Mouse (Mus musculus) midbrain, embryonic 12.5 days (tissue): ENCODE data around the gene Kmt2c. TPM values are rescaled to one million over a fixed set of nuclear protein-coding genes. Genes with fewer than 3 reads are reported as not detected.

Source experiments
- ATAC-seq: fragments of 200-750 bp; cut with Nextera tagmentation; 2 replicates; pipeline ENCODE4 v1.8.0; 2017; ENCODE audit warnings: low read depth, moderate TSS enrichment, moderate library complexity; ENCODE audit not compliant: low FRiP score
- H3K27ac ChIP-seq: fragments of 300-500 bp; sonication (generic); replicated peaks from 2 replicates; pipeline ENCODE4 v1.5.1; 2016; ENCODE audit warnings: mild to moderate bottlenecking
- H3K27me3 ChIP-seq: fragments of 300-500 bp; sonication (generic); 2 replicates; pipeline ENCODE4 v1.6.1; 2016; ENCODE audit warnings: mild to moderate bottlenecking
- H3K36me3 ChIP-seq: fragments of 300-500 bp; sonication (generic); 2 replicates; pipeline ENCODE4 v1.6.1; 2016
- H3K4me1 ChIP-seq: fragments of 300-500 bp; sonication (generic); 2 replicates; pipeline ENCODE4 v1.6.1; 2016
- H3K4me2 ChIP-seq: fragments of 300-500 bp; sonication (generic); replicated peaks from 2 replicates; pipeline ENCODE4 v1.6.1; 2016; ENCODE audit warnings: mild to moderate bottlenecking, moderate library complexity
- H3K4me3 ChIP-seq: fragments of 300-500 bp; sonication (generic); 2 replicates; pipeline ENCODE4 v1.5.1; 2016; ENCODE audit warnings: mild to moderate bottlenecking
- H3K9ac ChIP-seq: fragments of 300-500 bp; sonication (generic); replicated peaks from 2 replicates; pipeline ENCODE4 v1.6.1; 2016; ENCODE audit warnings: mild to moderate bottlenecking, moderate library complexity
- H3K9me3 ChIP-seq: fragments of 300-500 bp; sonication (generic); 2 replicates; pipeline ENCODE4 v1.6.1; 2016; ENCODE audit warnings: mild to moderate bottlenecking
- WGBS: fragments of 180-500 bp; shearing (Covaris S2); methylation state at CpG from one replicate; pipeline ENCODE4 v1.1.7; 2016; 5-methylcytosine and 5-hydroxymethylcytosine counted together
- polyA plus RNA-seq: library from polyadenylated mRNA; unstranded; fragments of >200 nt; fragmentation: Nextera tagmentation; extraction: Ambion mirVana; gene quantifications from 2 replicates; pipeline ENCODE4 v1.2.1, GENCODE M21; 2016

Gene Kmt2c
- polyA plus RNA-seq, 1 experiment from 2014 or later = 25.4 TPM

- peaks cover 63% of the 10 kb centered on the region for H3K36me3 ChIP-seq
- no peaks in the 10 kb centered on the region for H3K9me3 ChIP-seq
- H3K9ac ChIP-seq = no peak overlapping the region
- no peaks in the 10 kb centered on the region for H3K4me1 ChIP-seq
- no peaks in the 10 kb centered on the region for H3K27me3 ChIP-seq
- no peak for ATAC-seq
- WGBS = 90% methylated on average over 6 of the region's 6 CpGs
- no peak overlapping the region for H3K4me2 ChIP-seq
- H3K4me3 ChIP-seq = no peak overlapping the region
- no peak overlapping the region for H3K27ac ChIP-seq
Measured at GRCm38 (mm10) chr5:25313881-25314280, 184.7 kb downstream of the Kmt2c start.

- Histone ChIP-seq H3K4me1 (no peaks in the 10 kb centered on the region), H3K27ac (no peak overlapping the region), H3K27me3 (no peaks in the 10 kb centered on the region), H3K9ac (no peak overlapping the region), H3K36me3 (peaks cover 51% of the 10 kb centered on the region), H3K4me2 (no peak overlapping the region), H3K9me3 (no peaks in the 10 kb centered on the region), H3K4me3 (no peak overlapping the region)
- WGBS = 94% methylated on average over 2 of the region's 2 CpGs
- no peak for ATAC-seq
Measured at GRCm38 (mm10) chr5:25310226-25310625, 188.4 kb downstream of the Kmt2c start.

- H3K9me3 ChIP-seq = no peaks in the 10 kb centered on the region
- H3K4me3 ChIP-seq = no peak overlapping the region
- H3K27me3 ChIP-seq = no peaks in the 10 kb centered on the region
- no peak overlapping the region for H3K4me2 ChIP-seq
- 69% methylated on average over 3 of the region's 3 CpGs for WGBS
- H3K9ac ChIP-seq = no peak overlapping the region
- H3K4me1 ChIP-seq = no peaks in the 10 kb centered on the region; the same call in 1 of the 2 replicates
- H3K36me3 ChIP-seq = peaks cover 34% of the 10 kb centered on the region
- H3K27ac ChIP-seq = no peak overlapping the region
- ATAC-seq = peak; percentile 34; the same call in 1 of the 2 replicates
Measured at GRCm38 (mm10) chr5:25296830-25297229, 201.8 kb downstream of the Kmt2c start.

GRCm38 (mm10) chr5:25283988-25284387, 214.6 kb downstream of the Kmt2c start:
- peaks cover 79% of the 10 kb centered on the region for H3K36me3 ChIP-seq
- no peak overlapping the region for H3K4me2 ChIP-seq
- no peak overlapping the region for H3K9ac ChIP-seq
- H3K9me3 ChIP-seq = no peaks in the 10 kb centered on the region
- ATAC-seq = no peak
- no peak overlapping the region for H3K4me3 ChIP-seq
- no peaks in the 10 kb centered on the region for H3K4me1 ChIP-seq
- H3K27me3 ChIP-seq = no peaks in the 10 kb centered on the region
- H3K27ac ChIP-seq = no peak overlapping the region
- WGBS = 94% methylated on average over 13 of the region's 13 CpGs

- H3K27ac ChIP-seq = no peak overlapping the region
- H3K4me1 ChIP-seq = no peaks in the 10 kb centered on the region
- ATAC-seq = no peak
- no peaks in the 10 kb centered on the region for H3K27me3 ChIP-seq
- no peak overlapping the region for H3K4me2 ChIP-seq
- no peaks in the 10 kb centered on the region for H3K9me3 ChIP-seq
- no peak overlapping the region for H3K4me3 ChIP-seq
- 79% methylated on average over 6 of the region's 6 CpGs for WGBS
- no peak overlapping the region for H3K9ac ChIP-seq
- peaks cover 71% of the 10 kb centered on the region for H3K36me3 ChIP-seq
Measured at GRCm38 (mm10) chr5:25276365-25276764, 222.2 kb downstream of the Kmt2c start.

- Histone ChIP-seq H3K9ac (no peak overlapping the region), H3K27me3 (no peaks in the 10 kb centered on the region), H3K9me3 (no peaks in the 10 kb centered on the region), H3K4me2 (no peak overlapping the region), H3K4me1 (no peaks in the 10 kb centered on the region), H3K27ac (no peak overlapping the region), H3K4me3 (no peak overlapping the region), H3K36me3 (peaks cover 69% of the 10 kb centered on the region)
- ATAC-seq = no peak
- 92% methylated on average over 10 of the region's 10 CpGs for WGBS
Measured at GRCm38 (mm10) chr5:25275629-25276028, 223.0 kb downstream of the Kmt2c start.

- Histone ChIP-seq H3K4me3 (no peak overlapping the region), H3K9ac (no peak overlapping the region), H3K9me3 (no peaks in the 10 kb centered on the region), H3K4me2 (no peak overlapping the region), H3K27me3 (no peaks in the 10 kb centered on the region), H3K27ac (no peak overlapping the region), H3K36me3 (peaks cover 66% of the 10 kb centered on the region), H3K4me1 (no peaks in the 10 kb centered on the region)
- WGBS = 95% methylated on average over 4 of the region's 4 CpGs
- no peak for ATAC-seq
Measured at GRCm38 (mm10) chr5:25268258-25268888, 230.2 kb downstream of the Kmt2c start.

- ATAC-seq = no peak
- H3K27ac ChIP-seq = no peak overlapping the region
- no peak overlapping the region for H3K4me2 ChIP-seq
- no peaks in the 10 kb centered on the region for H3K4me1 ChIP-seq
- H3K9ac ChIP-seq = no peak overlapping the region
- 88% methylated on average over 7 of the region's 7 CpGs for WGBS
- no peaks in the 10 kb centered on the region for H3K27me3 ChIP-seq
- H3K4me3 ChIP-seq = no peak overlapping the region
- no peaks in the 10 kb centered on the region for H3K9me3 ChIP-seq
- peaks cover 82% of the 10 kb centered on the region for H3K36me3 ChIP-seq
Measured at GRCm38 (mm10) chr5:25262266-25262665, 236.3 kb downstream of the Kmt2c start.

- Histone ChIP-seq H3K9ac (no peak overlapping the region), H3K4me2 (no peak overlapping the region), H3K27ac (no peak overlapping the region), H3K4me3 (no peak overlapping the region), H3K9me3 (no peaks in the 10 kb centered on the region), H3K27me3 (no peaks in the 10 kb centered on the region), H3K4me1 (no peaks in the 10 kb centered on the region), H3K36me3 (peaks cover 79% of the 10 kb centered on the region)
- no peak for ATAC-seq
- WGBS = 87% methylated on average over 6 of the region's 6 CpGs
Measured at GRCm38 (mm10) chr5:25261452-25261851, 237.1 kb downstream of the Kmt2c start.

- Histone ChIP-seq H3K4me3 (no peak overlapping the region), H3K9me3 (no peaks in the 10 kb centered on the region), H3K9ac (no peak overlapping the region), H3K4me1 (no peaks in the 10 kb centered on the region), H3K36me3 (peaks cover 74% of the 10 kb centered on the region), H3K27ac (no peak overlapping the region), H3K4me2 (no peak overlapping the region), H3K27me3 (no peaks in the 10 kb centered on the region)
- ATAC-seq = no peak
- 74% methylated on average over 2 of the region's 2 CpGs for WGBS
Measured at GRCm38 (mm10) chr5:25256686-25257085, 241.9 kb downstream of the Kmt2c start.

- no peak overlapping the region for H3K4me3 ChIP-seq
- no peaks in the 10 kb centered on the region for H3K4me1 ChIP-seq
- no peak overlapping the region for H3K4me2 ChIP-seq
- H3K27me3 ChIP-seq = no peaks in the 10 kb centered on the region
- ATAC-seq = no peak
- H3K9me3 ChIP-seq = no peaks in the 10 kb centered on the region
- peaks cover 84% of the 10 kb centered on the region for H3K36me3 ChIP-seq
- H3K27ac ChIP-seq = no peak overlapping the region
- no peak overlapping the region for H3K9ac ChIP-seq
- WGBS = 95% methylated on average over 4 of the region's 4 CpGs
Measured at GRCm38 (mm10) chr5:25254491-25254890, 244.1 kb downstream of the Kmt2c start.

- Histone ChIP-seq H3K27me3 (no peaks in the 10 kb centered on the region), H3K4me3 (no peak overlapping the region), H3K9ac (no peak overlapping the region), H3K27ac (no peak overlapping the region), H3K4me1 (no peaks in the 10 kb centered on the region), H3K9me3 (no peaks in the 10 kb centered on the region), H3K4me2 (no peak overlapping the region), H3K36me3 (peaks cover 69% of the 10 kb centered on the region)
- no peak for ATAC-seq
- WGBS = 95% methylated on average over 8 of the region's 8 CpGs
Measured at GRCm38 (mm10) chr5:25252825-25253544, 245.6 kb downstream of the Kmt2c start.
